Mouse (Mus musculus) heart, postnatal 4 days (tissue): ENCODE results near the gene Tppp. TPM values are rescaled to one million over a fixed set of nuclear protein-coding genes. Genes with fewer than 3 reads are reported as not detected.
"Not testable (repeated sequence)": the region's sequence is repeated elsewhere in the genome, so short reads cannot be mapped to it uniquely, and the experiment has no call there.

Experiments
- DNase-seq: peaks from one replicate; pipeline ENCODE4 v3.0.0; 2021
- total RNA-seq, 2 experiments: library from RNA; stranded (reverse); gene quantifications; 2 replicates each; pipeline ENCODE4 v1.2.3; 2021

Tppp gene
- total RNA-seq, result 10 to 100 TPM; 11.9 to 13.7 TPM

- DNase-seq, result peak; percentile 96
Observed at GRCm38 (mm10) chr13:74008948-74009718, at the start of gene Tppp. Tppp (plus strand) TSS chr13:74009407.

- DNase-seq, result no peak
Observed at GRCm38 (mm10) chr13:73960117-73960652, 49.0 kb upstream of the Tppp start.

DNA sequence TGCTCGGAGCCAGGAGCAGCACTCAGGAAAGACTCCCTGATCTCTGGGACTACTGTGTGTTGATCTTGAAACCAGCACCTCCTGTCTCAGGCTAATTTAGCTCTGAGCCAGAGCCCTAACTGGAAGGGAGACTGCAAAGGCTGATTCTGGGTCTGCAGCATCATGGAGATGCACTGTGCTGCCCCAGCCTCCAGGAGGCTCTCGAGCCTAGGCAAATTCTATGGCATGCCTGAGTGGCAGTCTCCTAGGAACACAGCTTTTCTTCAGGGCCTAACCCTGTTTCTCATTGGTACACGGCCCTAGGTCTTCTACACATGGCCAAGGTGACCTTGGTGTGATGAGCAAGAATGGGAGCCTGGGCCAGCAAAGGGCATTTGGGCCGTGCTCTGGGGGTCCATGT is 48.0 kb upstream of the Tppp start:
- DNase-seq, result no peak

- DNase-seq, result no peak
Observed at GRCm38 (mm10) chr13:73963551-73963950, 45.7 kb upstream of the Tppp start, which contains the start of gene Zdhhc11. Zdhhc11 (plus strand) TSS chr13:73963851.

GRCm38 (mm10) chr13:73970545-73971448 is 38.4 kb upstream of the Tppp start:
- peak; percentile 90 for DNase-seq

DNA sequence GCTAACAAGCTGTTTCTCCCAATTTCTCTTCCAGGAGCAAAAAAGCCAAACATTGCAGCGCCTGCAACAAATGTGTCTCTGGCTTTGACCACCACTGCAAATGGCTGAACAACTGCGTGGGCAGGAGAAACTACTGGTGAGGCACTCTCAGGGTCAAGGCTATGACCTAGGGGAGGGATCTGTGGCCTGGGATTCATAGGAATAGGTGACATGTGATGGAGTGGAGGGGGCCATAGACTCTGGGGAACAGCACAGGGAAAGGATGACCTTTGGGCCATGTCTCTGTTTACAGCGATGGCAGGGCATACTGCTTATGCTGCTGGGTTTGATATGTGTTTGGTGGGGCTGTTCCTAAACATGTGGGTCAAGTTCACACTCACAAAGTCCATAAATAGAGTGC is 34.7 kb upstream of the Tppp start:
- DNase-seq, result no peak

GRCm38 (mm10) chr13:73976935-73977334 is 32.3 kb upstream of the Tppp start:
- DNase-seq, result no peak

DNA sequence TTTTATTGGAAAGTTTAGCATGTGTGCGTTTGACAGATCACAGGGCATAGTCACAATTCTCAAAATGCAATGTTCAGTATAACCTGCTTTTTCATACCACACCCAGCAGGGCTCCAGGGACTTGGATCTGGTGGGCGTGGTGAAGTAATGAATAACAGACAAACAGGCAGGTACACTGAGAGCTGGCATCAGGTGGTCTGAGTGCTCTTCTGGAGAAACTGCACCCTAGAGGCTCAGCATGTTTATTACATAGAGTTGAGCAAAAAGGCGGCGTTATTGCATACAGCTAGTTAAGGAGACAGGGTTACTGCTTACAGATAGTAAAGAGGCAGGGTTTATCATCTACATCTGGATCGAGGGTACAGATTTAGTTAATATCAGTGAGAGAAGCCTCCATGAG is 18.9 kb upstream of the Tppp start:
- no peak for DNase-seq

DNA sequence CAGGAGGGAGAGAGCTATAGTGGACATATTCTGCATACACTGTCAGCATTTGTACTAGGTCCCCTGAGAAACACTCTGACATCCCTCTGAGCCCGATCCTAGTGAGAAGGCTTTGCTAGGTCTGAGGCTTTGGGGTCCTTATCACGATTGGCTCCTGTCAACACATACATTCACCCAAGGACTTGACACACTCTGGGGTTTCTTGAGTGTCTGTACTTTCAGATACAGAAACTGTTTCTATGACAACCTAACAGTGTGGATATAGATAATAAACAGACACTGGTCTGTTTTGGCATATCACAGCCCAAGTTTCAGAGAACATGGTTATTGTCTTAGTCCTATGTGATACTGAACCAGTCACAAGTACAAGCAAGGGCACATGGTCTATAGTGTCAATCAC is 18.4 kb upstream of the Tppp start:
- no peak for DNase-seq

DNA sequence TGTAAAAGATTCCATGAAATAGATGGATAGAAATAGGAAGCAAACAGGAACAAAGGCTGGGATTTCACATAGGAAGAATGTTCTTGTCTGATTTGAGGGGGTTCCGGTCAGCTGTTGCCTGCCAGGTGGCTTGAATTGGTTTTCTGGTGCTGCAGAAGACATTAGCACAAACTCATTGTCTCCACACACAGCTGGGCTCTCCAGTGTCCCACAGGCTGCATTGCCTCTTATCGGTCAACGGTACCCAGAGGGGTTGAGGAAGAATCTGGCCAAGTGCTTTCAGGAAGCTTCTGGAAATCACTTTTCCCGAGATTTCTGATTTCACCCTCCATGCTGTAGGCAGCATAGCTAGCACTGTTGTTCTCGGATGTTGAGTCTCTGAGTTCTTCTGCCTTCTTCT is 17.9 kb upstream of the Tppp start:
- peak; percentile 38 for DNase-seq

- DNase-seq, result no peak
Observed at GRCm38 (mm10) chr13:73996456-73996855, 12.8 kb upstream of the Tppp start.

GRCm38 (mm10) chr13:74000519-74000918 is 8.7 kb upstream of the Tppp start:
- DNase-seq, result no peak

- DNase-seq, result no peak
Observed at GRCm38 (mm10) chr13:74000961-74001360, 8.2 kb upstream of the Tppp start.

DNA sequence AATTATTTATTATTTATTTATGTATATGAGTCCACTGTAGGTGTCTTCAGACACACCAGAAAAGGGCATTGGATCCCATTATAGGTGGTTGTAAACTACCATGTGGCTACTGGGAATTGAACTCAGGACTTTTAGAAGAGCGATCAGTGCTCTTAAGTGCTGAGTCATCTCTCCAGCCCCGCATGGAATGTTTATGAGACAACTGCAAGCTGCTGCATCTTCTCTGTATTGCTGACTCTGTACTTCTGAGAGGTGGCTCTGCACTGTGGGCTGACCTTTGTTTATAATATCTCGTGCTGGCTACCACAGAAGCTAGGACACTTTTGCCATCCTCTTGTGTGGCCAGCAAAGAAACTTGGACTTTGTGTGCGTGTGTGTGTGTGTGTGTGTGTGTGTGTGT is 7.7 kb upstream of the Tppp start:
- no peak for DNase-seq

- DNase-seq, result not testable (repeated sequence)
Observed at GRCm38 (mm10) chr13:74006881-74007280, 2.3 kb upstream of the Tppp start.

- not testable (repeated sequence) for DNase-seq
Observed at GRCm38 (mm10) chr13:74008216-74008615, 991 bp upstream of the Tppp start.

DNA sequence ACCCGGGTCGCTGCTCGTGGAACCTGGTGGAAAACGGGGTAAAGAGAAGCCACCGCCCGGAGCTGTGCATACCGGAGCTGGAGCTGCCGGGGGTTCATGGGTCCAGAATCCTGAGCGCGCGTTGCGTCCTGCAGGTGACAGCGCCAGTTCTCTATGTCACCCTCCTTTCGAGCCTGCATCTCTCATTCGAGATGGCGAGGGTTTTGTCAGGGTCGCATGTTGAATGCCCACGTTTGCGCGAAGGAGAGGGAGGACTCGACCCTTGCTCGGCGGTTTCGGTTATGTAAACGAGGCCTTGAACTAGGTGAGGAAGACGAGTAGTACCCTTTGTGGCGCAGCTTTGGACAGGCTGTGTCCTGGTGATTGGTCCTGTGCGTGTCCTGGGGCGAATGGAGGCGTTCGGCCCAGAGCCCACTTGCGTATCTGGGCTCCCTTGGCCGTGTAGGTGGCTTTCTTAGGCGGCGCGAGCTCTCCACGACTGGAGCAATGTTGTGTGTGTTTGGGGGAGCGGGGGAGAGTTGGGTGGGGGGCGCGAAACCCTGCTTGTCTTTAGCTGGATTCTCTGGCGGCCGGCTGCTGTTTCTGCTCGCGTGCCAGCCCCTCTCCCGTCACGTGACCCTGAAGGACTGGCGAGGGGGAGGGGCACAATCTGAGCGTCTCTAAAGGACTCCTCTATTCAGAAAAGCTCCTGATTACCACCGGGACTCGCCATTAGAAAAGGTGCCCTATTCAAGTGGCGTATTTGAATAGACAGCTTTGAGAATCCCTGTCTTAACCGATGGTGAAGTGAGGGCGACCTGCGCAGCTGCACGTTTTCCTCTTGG is 796 bp downstream of the Tppp start:
- peak; percentile 82 for DNase-seq

GRCm38 (mm10) chr13:74010678-74011077 is 1.5 kb downstream of the Tppp start:
- no peak for DNase-seq

DNA sequence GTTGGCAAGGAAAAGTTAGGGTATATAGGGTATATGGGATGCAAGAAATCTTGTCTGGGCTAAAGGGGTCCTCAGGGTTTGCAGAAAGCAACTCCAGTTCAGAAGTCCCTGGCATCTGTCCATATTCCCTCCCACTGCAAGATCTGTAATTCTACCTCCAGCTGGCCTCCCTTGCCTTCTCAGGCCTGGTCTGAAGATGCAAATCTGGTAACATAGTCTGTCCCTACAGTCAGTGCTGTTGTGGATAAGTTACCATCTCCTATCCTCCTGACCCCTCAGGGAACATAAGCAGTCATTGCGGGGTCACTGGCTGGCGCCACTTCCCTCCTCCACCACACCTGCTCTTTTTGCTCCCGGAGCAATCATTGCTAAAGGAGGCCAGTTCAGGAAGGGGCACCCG is 6.7 kb downstream of the Tppp start:
- no peak for DNase-seq

DNA sequence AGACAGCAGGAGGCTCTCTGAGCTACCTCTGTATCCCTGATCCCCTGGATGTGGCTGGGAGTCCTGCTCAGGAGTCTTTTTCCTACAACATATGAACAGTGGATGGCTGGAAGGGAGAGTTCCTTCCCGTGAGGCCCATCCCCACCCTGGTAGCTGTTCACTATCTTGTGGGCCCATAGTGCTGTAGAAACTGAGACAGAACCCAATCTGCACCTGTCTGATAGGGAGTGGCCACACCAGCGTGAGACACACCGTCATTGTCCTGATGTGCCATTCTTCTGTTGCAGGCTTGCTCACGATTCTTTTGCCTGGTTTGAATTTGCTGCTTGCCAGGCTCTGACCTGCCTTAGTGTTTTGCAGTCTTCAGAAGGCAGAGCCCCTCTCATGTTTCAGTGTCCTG is 8.2 kb downstream of the Tppp start:
- no peak for DNase-seq

GRCm38 (mm10) chr13:74019006-74019405 is 9.8 kb downstream of the Tppp start:
- not testable (repeated sequence) for DNase-seq
